Mouse (Mus musculus) induced T-regulatory cell, adult 2 months (primary cell): ENCODE data around the gene Gtpbp4.
"Not testable (repeated sequence)": the region's sequence is repeated elsewhere in the genome, so short reads cannot be mapped to it uniquely, and the experiment has no call there.

Source experiments
- DNase-seq: peaks from one replicate; pipeline ENCODE4 v3.0.0-alpha.2; 2012; ENCODE audit warnings: low read depth

Gene Gtpbp4

GRCm38 (mm10) chr13:8972369-8972768 lies 23.5 kb downstream of the Gtpbp4 start:
- no peak for DNase-seq

DNA sequence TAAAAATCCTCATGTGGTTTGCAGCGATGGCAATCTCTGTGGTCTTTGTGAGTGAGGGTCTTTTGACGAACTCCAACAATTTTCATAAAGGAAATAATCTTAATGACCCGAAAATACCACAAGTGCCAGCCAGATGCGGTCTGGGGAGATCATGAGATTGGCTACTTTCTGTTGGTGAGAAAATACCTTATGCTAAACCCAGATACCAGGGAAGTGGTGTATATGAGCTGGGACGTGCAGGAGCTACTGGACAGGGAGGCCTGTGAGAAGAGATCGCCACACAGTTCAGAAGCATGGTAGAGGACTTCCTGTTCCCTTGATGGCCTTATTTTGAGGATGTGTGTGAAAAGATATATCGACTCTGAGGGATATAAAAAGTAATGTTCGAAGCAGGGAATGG lies 28.1 kb downstream of the Gtpbp4 start:
- DNase-seq, result no peak

DNA sequence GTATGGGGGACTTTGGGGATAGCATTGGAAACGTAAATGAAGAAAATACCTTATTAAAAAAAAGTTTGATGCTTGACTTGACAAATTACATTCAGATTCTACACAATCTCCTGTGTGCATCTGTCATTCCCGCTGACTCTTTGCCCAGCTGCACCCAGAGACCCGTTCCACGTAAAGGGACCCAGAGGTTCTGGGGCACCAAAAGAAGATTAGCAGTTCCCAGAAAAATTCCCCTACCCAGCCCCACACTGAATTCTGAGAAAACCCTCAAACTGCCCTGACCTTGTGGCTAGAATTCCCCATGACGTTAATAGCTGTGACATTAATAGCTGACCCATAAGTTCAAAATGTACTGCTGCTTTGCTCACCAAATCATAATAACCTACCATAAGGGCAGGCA lies 30.7 kb downstream of the Gtpbp4 start:
- DNase-seq, result no peak

DNA sequence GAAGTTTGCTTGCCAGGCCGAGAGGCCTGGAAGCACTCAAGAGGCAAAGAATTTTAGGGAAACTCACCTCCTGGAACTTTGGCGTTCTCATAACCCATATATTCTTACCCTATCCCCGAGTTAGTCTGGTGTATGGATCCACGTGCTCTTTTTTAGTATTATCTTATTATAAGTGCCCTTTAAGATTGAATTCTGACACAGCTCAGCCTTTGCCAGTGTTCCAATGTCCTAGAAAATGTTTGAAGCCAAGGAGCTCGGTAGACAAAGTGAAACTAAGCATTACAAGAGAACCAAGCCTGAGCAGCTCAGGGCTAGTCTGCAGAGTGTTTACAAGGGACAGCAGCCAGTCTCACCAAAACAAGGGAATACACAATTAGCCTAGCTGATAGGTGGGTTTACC lies 33.6 kb downstream of the Gtpbp4 start:
- DNase-seq, result not testable (repeated sequence)

DNA sequence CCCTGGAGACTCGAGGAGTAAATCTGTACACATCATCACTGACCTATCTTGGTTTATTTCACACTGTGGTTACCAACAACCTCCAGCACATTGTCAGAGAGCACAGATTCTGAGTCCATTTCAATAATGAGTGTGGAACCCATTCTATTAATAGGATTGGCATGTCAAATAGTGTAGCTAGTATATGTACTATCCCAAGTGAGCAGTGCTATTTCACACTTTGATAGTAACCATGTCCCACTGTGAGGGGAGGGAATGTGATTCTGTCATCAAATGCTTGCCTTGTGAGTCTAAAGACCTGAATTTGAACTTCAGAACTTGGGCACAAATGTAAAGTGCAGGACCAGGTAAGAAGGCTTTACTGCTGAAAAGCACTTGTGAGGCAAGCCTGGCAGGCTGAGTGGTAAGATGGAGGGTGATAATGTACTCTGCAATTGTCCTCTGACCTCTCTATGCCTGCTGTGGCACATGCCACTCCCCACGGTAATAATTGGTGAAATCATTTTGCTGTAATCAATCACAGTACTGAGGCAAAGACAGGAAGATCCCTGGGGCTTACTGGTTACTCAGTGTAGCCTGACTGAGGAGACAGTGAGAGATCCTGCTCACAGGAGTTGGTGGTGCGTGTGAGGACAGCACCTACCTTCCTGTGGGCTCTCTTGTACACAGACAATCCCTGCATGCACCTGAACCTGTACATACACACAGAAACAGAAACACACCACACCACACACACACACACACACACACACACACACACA lies 34.6 kb downstream of the Gtpbp4 start:
- DNase-seq, result not testable (repeated sequence)

DNA sequence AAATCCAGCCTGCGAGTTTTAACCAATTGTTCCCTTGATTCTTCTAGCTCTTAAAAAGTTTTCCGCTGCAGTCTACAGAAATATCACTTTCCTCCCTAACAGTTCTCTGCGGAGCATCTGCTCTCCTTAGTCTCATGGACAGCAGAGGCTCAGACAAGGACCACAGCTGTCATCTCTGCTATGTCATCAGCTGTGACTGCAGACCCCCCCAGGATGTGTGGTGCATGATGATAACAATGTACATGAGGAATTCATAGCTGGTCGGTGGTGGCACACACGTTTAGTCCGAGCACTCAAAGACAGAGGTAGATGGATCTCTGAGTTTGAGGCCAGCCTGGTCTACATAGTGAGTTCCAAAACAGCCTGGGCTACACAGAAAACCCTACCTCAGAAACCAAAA lies 36.3 kb downstream of the Gtpbp4 start:
- not testable (repeated sequence) for DNase-seq

GRCm38 (mm10) chr13:8959058-8959457 lies 36.8 kb downstream of the Gtpbp4 start:
- DNase-seq, result not testable (repeated sequence)

- not testable (repeated sequence) for DNase-seq
Observed at GRCm38 (mm10) chr13:8956873-8957272, 39.0 kb downstream of the Gtpbp4 start.

GRCm38 (mm10) chr13:8955127-8955526 lies 40.8 kb downstream of the Gtpbp4 start:
- DNase-seq, result not testable (repeated sequence)

DNA sequence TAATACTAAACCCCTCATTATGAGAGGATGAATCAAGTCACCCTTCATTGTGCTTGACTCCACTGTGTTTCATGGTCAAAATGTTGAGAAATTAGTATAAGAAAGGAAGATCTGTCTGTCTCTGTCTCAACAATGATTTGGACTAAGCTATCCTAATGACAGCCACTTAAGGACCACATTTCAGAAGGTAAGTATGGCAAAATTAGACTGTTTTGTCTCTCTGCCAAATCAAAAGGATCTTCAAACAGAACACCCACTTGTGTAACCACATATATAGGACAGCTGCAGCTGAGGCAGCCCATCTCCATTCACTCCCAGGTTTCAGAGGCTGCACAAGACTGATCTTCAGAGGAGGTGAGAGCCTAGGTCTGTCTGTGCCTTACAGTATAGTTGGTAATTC lies 43.3 kb downstream of the Gtpbp4 start, which contains the start of gene Idi2:
Gene Idi2, plus strand, starts transcription at position 301 of the 400 bp plus-strand sequence.
- not testable (repeated sequence) for DNase-seq

DNA sequence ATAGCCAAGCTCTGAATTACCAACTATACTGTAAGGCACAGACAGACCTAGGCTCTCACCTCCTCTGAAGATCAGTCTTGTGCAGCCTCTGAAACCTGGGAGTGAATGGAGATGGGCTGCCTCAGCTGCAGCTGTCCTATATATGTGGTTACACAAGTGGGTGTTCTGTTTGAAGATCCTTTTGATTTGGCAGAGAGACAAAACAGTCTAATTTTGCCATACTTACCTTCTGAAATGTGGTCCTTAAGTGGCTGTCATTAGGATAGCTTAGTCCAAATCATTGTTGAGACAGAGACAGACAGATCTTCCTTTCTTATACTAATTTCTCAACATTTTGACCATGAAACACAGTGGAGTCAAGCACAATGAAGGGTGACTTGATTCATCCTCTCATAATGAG lies 47.8 kb downstream of the Gtpbp4 start, which contains the start of gene Gm9745:
Gene Gm9745, minus strand, starts transcription at position 101 of the 400 bp plus-strand sequence.
- DNase-seq, result not testable (repeated sequence)

DNA sequence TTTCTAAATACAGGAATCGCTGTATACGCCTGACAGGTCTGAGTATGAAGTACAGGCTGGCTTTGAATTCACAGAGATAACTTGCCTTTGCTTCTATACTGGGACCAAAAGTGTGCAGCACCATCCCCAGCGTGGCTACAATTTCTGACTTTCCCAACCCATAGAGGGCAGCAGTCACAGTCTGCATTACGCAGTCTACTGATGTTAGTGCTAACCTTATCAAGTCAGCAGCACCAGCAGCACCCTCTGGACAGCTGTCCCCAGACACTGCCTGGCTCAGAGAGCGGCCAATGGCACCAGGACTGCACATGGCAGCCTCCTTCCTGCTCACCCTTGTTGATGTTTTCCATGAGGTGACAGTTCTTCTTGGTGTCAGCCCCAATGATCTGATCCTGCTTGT lies 52.1 kb downstream of the Gtpbp4 start:
- not testable (repeated sequence) for DNase-seq

DNA sequence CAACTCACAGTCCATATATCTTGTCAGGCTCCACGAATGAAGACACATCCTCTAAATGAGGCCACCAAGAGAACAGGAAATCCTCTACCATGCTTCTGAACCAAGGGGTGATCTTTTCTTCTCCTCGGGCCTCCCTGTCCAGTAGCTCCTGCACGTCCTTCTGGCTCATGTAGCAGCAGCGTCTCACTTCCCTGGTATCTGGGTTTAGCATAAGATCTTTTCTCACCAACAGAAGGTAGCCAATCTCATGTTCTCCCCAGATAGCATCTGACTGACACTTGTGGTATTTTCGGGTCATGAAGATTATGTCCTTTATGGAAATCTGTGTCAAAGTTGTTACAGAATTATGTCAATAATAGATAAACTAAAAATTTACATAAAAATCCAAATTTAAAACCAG lies 54.2 kb downstream of the Gtpbp4 start:
- DNase-seq, result not testable (repeated sequence)

DNA sequence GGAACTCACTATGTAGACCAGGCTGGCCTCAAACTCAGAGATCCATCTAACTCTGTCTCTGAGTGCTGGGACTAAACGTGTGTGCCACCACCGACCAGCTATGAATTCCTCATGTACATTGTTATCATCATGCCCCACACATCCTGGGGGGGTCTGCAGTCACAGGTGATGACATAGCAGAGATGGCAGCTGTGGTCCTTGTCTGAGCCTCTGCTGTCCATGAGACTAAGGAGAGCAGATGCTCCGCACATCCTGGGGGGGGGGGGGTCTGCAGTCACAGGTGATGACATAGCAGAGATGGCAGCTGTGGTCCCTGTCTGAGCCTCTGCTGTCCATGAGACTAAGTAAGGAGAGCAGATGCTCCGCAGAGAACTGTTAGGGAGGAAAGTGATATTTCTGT lies 54.8 kb downstream of the Gtpbp4 start:
- DNase-seq, result not testable (repeated sequence)

- DNase-seq, result not testable (repeated sequence)
Observed at GRCm38 (mm10) chr13:8937611-8938140, 58.2 kb downstream of the Gtpbp4 start.

DNA sequence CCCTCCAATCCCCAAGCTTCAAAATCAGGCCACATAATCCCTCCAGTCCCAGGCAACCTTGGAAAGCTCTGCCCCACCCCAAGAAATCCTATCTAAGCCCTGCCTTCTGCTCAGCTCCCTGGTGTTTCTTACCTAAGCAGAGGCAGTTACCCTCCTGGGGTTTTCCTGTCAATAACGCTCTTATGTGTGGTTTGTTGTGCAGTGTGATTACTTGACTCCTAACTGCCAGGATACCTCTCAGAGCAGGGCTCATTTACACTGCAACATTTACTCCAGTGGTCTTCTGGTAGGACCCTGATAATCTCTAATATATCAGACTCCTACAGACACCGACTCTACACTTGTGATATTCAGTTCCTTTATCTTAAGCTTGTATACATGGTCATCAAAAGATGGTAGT lies 62.4 kb downstream of the Gtpbp4 start:
- DNase-seq, result no peak
